Mouse (Mus musculus): Measurements from ENCODE around the gene E030025P04Rik. TPM values are rescaled to one million over a fixed set of nuclear protein-coding genes. Genes with fewer than 3 reads are reported as not detected.

Gene E030025P04Rik
- not detected in 2 replicates for polyA plus RNA-seq (2012; rRNA removed)

- peak; percentile 10 for DNase-seq
- Histone ChIP-seq H3K4me3 (ENCODE audit: insufficient read depth, low read depth, low read length) (no peak within 1 kb of the TSS), H3K36me3 (ENCODE audit: control insufficient read depth, insufficient read depth, low read length) (no peaks in the 10 kb centered on the region), H3K27ac (ENCODE audit: insufficient read depth, low read depth, low read length) (no peak within 1 kb of the TSS), H3K27me3 (replicated peaks; ENCODE audit: control insufficient read depth, insufficient read depth, low read length) (no peaks in the 10 kb centered on the region), H3K4me1 (ENCODE audit: control insufficient read depth, insufficient read depth, low read length) (no peaks in the 10 kb centered on the region)
- WGBS = 56% methylated on average over 4 of the region's 4 CpGs
- TF ChIP-seq CTCF (conservative IDR thresholded peaks at IDR 0.05; ENCODE audit: insufficient read depth, insufficient read length, low read depth, low read length) (no peak), POLR2A (IDR thresholded peaks at IDR 0.05; ENCODE audit: low read depth, low read length) (no peak)
Observed at GRCm38 (mm10) chr11:109144236-109144635, at the start of gene E030025P04Rik. TSS of gene E030025P04Rik (minus strand) at chr11:109144369.

DNA sequence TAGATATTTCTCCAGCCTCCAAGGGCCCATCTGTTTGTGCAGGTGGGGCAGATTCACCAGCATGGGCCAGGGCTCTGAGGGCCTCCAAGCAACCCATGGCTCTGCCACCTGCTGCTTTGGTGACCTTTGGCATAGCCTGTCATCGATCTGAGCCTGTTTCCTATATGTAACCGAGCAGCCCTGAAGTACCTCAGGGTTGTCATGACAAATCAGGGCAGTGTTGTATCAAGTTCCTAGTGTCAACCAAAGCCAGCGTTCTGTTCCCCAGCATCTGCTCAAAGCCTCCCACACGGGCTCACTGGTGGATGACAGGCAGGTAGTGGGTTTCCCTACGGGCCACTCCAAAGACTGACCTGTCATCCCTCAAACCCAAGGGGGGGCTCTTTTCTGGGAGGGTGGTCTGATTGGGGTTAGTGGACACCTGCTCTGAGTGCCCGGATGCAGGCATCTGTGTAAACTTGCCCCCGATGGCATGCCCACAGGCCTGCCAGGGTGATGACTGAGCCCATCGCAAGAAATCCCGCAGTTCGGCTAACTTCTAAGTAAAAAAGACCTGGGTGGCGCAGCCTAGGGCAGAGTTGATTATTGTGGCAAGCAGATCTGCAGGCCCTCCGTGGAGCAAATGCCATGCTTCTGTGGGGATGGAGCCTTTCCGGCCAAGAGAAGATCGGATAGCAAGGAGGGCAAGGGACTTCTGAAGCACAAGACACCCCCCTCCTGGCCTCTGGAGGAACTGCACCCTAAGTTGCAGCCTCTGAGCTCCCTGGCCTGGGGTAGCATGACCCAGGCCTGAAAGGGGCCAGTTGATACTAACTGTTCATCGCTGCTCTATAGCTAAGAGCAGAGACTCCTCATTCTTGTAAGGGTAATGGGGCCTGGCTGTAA is 48.7 kb upstream of the E030025P04Rik start:
- WGBS = 18% methylated on average over 15 of the region's 15 CpGs
- Histone ChIP-seq H3K4me3 (ENCODE audit: insufficient read depth, low read depth, low read length) (no peak overlapping the region), H3K36me3 (ENCODE audit: control insufficient read depth, insufficient read depth, low read length) (no peaks in the 10 kb centered on the region), H3K27ac (ENCODE audit: insufficient read depth, low read depth, low read length) (no peak overlapping the region), H3K27me3 (replicated peaks; ENCODE audit: control insufficient read depth, insufficient read depth, low read length) (no peaks in the 10 kb centered on the region), H3K4me1 (ENCODE audit: control insufficient read depth, insufficient read depth, low read length) (no peaks in the 10 kb centered on the region)
- DNase-seq = peak; percentile 65
- no peak for TF ChIP-seq POLR2A (IDR thresholded peaks at IDR 0.05; ENCODE audit: low read depth, low read length)
- TF ChIP-seq CTCF (conservative IDR thresholded peaks at IDR 0.05; ENCODE audit: insufficient read depth, insufficient read length, low read depth, low read length) = peak; percentile 82

GRCm38 (mm10) chr11:109188235-109188634 is 44.1 kb upstream of the E030025P04Rik start:
- Histone ChIP-seq H3K4me3 (ENCODE audit: insufficient read depth, low read depth, low read length) (no peak overlapping the region), H3K27me3 (replicated peaks; ENCODE audit: control insufficient read depth, insufficient read depth, low read length) (no peaks in the 10 kb centered on the region), H3K4me1 (ENCODE audit: control insufficient read depth, insufficient read depth, low read length) (no peaks in the 10 kb centered on the region), H3K36me3 (ENCODE audit: control insufficient read depth, insufficient read depth, low read length) (no peaks in the 10 kb centered on the region), H3K27ac (ENCODE audit: insufficient read depth, low read depth, low read length) (no peak overlapping the region)
- no peak for TF ChIP-seq POLR2A (IDR thresholded peaks at IDR 0.05; ENCODE audit: low read depth, low read length)
- no peak for TF ChIP-seq CTCF (conservative IDR thresholded peaks at IDR 0.05; ENCODE audit: insufficient read depth, insufficient read length, low read depth, low read length)
- 63% methylated on average over 5 of the region's 5 CpGs for WGBS
- no peak for DNase-seq

DNA sequence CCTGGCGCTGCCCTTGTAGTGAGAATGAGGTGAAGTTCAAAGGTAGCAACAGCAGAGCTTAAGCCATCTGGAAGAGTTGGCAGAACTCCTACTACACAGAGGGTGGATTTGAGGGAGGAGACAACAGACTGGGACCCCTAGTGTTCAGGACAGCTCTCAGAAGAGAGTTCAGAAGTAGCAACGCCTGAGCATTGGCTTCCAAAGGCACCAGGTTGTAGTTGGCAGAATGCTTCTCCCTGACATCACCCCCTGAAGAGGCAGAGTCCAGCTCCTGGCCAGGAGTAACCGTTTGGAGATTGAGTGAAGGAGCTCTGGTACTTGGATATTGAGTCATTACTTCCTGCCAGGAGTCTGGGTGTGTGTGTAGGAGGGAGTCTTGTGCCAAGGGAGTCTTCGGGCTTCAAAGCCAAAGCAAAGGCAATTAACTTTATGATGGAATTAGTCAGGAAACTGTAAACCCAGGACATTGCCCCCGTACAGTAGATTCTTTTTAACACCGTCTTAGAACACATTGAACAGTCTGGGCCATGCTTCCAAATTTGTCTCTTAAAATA is 43.5 kb upstream of the E030025P04Rik start:
- Histone ChIP-seq H3K4me3 (ENCODE audit: insufficient read depth, low read depth, low read length) (no peak overlapping the region), H3K36me3 (ENCODE audit: control insufficient read depth, insufficient read depth, low read length) (no peaks in the 10 kb centered on the region), H3K27ac (ENCODE audit: insufficient read depth, low read depth, low read length) (no peak overlapping the region), H3K27me3 (replicated peaks; ENCODE audit: control insufficient read depth, insufficient read depth, low read length) (no peaks in the 10 kb centered on the region), H3K4me1 (ENCODE audit: control insufficient read depth, insufficient read depth, low read length) (no peaks in the 10 kb centered on the region)
- no peak for DNase-seq
- TF ChIP-seq CTCF (conservative IDR thresholded peaks at IDR 0.05; ENCODE audit: insufficient read depth, insufficient read length, low read depth, low read length) (no peak), POLR2A (IDR thresholded peaks at IDR 0.05; ENCODE audit: low read depth, low read length) (no peak)
- 38% methylated on average over 6 of the region's 6 CpGs for WGBS

GRCm38 (mm10) chr11:109181118-109181517 is 36.9 kb upstream of the E030025P04Rik start:
- no peak for TF ChIP-seq CTCF (conservative IDR thresholded peaks at IDR 0.05; ENCODE audit: insufficient read depth, insufficient read length, low read depth, low read length)
- Histone ChIP-seq H3K4me1 (ENCODE audit: control insufficient read depth, insufficient read depth, low read length) (no peaks in the 10 kb centered on the region), H3K27ac (ENCODE audit: insufficient read depth, low read depth, low read length) (no peak overlapping the region), H3K27me3 (replicated peaks; ENCODE audit: control insufficient read depth, insufficient read depth, low read length) (no peaks in the 10 kb centered on the region), H3K4me3 (ENCODE audit: insufficient read depth, low read depth, low read length) (no peak overlapping the region), H3K36me3 (ENCODE audit: control insufficient read depth, insufficient read depth, low read length) (no peaks in the 10 kb centered on the region)
- WGBS = 56% methylated on average over 7 of the region's 7 CpGs
- DNase-seq = no peak

GRCm38 (mm10) chr11:109180290-109180689 is 36.1 kb upstream of the E030025P04Rik start:
- TF ChIP-seq CTCF (conservative IDR thresholded peaks at IDR 0.05; ENCODE audit: insufficient read depth, insufficient read length, low read depth, low read length) = no peak
- no peak for TF ChIP-seq POLR2A (IDR thresholded peaks at IDR 0.05; ENCODE audit: low read depth, low read length)
- WGBS = 73% methylated on average over 11 of the region's 11 CpGs
- no peaks in the 10 kb centered on the region for H3K4me1 ChIP-seq (ENCODE audit: control insufficient read depth, insufficient read depth, low read length)
- H3K36me3 ChIP-seq (ENCODE audit: control insufficient read depth, insufficient read depth, low read length) = no peaks in the 10 kb centered on the region
- H3K4me3 ChIP-seq (ENCODE audit: insufficient read depth, low read depth, low read length) = no peak overlapping the region
- H3K27me3 ChIP-seq (replicated peaks; ENCODE audit: control insufficient read depth, insufficient read depth, low read length) = no peaks in the 10 kb centered on the region
- no peak overlapping the region for H3K27ac ChIP-seq (ENCODE audit: insufficient read depth, low read depth, low read length)
- DNase-seq = peak; percentile 37

DNA sequence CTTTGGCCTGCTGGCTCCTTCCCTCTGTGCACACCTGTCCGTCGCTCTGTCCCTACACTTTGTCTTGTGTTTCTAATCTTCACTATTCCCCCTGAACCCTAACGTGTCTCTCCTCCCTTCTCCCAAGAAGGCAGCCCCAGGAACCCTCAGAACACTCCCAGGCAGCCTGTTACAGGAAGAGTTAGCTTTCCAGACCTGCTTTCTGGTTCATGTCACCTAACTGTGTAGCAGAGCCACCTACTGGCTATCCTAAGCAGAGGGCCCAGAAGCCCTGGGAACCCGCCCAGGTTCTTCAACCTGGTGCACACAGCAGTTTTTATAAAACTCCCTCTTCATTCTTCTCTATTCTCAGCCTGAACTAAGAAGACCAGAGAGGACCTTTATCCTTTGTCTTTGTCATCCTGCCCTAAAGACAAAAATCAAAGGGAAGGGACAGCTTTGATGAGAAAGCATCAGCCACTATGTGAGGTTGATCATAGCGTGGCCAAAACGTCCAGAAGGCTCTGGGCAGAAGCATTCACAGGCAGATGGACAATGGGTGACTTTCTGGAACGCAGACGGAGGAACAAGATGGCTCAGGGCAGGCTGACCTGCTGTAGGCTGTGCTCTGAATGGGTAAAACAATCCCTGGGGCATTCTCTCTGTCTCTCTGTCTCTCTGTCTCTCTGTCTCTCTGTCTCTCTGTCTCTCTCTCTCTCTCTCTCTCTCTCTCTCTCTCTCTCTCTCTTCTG is 34.8 kb upstream of the E030025P04Rik start:
- peak; percentile 32 for DNase-seq
- Histone ChIP-seq H3K4me1 (ENCODE audit: control insufficient read depth, insufficient read depth, low read length) (no peaks in the 10 kb centered on the region), H3K4me3 (ENCODE audit: insufficient read depth, low read depth, low read length) (no peak overlapping the region), H3K27ac (ENCODE audit: insufficient read depth, low read depth, low read length) (no peak overlapping the region), H3K27me3 (replicated peaks; ENCODE audit: control insufficient read depth, insufficient read depth, low read length) (no peaks in the 10 kb centered on the region), H3K36me3 (ENCODE audit: control insufficient read depth, insufficient read depth, low read length) (no peaks in the 10 kb centered on the region)
- 58% methylated on average over 8 of the region's 8 CpGs for WGBS
- TF ChIP-seq CTCF (conservative IDR thresholded peaks at IDR 0.05; ENCODE audit: insufficient read depth, insufficient read length, low read depth, low read length) = peak; percentile 43
- TF ChIP-seq POLR2A (IDR thresholded peaks at IDR 0.05; ENCODE audit: low read depth, low read length) = no peak

All from kidney, adult 2 months (tissue).